Mouse (Mus musculus) kidney, postnatal 36 days (tissue): Measurements from ENCODE around the gene Mkrn2.
A peak's percentile ranks its signal among the peaks of the same experiment; 100 is the strongest.
"Not testable (repeated sequence)": the region's sequence is repeated elsewhere in the genome, so short reads cannot be mapped to it uniquely, and the experiment has no call there.

Source experiments
- DNase-seq, 2 experiments: peaks; one replicate each; pipeline ENCODE4 v3.0.0; 2021 to 2022; ENCODE audit warnings: mixed read lengths in 2 of 2

Mkrn2 gene

DNA sequence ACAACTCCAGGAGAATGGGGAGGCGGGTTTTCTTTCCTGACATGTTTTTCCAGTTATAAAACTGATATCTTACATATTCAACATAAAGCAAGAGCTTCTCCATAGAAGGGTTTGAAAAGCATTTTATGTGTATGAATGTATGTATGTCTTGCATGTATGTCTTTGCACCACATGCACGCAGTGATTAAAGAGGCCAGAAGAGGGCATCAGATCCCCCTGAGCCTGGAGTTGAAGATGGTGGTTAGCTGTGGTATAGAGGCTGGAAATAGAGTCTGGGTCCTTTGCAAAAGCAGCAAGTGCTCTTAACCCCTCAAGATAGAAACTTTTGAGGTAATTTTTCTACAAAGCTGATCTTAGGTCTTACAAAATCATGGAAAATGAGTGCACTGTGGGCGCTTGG lies 7.4 kb downstream of the Mkrn2 start:
- peak in 1 of 2 experiments; percentile 49 for DNase-seq

DNA sequence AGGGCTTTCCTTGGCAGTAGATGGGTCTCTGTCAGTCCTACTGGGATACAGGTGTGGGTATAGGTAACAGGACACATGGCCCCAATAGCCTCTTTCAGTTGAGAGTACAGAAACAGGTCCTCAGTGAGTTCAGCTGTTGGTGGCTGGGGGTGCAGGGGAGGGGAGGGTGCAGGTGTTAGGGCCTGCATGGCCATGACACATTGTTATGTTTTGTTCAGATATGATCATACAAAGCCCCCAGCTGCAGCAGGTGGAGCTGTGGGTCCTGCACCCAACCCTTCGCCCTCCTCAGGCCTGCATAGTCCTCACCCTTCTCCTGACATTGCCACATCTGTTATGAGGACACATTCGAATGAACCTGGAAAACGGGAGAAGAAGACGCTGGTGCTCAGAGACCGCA lies 8.6 kb downstream of the Mkrn2 start:
- DNase-seq: no peak

DNA sequence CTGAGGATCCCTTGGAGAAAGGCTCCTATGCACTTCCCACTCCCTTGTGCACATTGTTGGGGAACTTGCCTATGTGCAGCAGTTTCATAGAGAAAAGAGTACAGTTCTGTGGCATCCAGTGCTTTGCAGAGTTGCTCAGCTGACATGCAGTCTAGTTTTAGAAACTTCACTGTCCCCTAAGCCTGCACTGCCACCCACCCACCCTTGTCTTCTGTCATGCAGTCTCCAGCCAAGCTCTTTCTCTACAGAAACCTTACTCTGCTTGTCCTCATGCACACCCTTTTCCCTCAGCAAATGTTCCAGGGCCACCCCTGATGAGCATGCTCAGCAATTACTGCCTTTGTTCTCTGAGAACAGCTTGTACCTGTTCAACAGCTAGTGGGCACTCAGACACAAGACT lies 12.1 kb downstream of the Mkrn2 start:
- no peak for DNase-seq

DNA sequence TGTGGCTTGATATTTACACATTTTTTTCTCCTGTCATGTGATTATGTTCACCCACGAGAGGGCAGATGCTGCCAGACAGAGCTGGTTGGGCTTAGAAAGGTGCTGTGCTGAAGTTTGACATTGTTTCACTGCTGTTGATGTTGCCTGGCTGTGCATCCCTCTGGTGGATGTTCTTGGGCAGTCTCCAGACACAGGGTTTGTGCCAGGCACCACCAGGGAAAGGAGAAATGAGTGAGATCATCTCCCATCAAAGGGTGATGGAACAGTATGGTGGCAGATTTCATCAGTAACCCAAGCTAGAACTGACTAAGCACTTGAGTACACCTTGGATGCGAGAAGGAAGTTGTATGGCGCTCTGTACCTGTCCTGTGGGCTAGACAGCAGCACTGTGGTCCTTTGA lies 14.3 kb downstream of the Mkrn2 start:
- DNase-seq: no peak

DNA sequence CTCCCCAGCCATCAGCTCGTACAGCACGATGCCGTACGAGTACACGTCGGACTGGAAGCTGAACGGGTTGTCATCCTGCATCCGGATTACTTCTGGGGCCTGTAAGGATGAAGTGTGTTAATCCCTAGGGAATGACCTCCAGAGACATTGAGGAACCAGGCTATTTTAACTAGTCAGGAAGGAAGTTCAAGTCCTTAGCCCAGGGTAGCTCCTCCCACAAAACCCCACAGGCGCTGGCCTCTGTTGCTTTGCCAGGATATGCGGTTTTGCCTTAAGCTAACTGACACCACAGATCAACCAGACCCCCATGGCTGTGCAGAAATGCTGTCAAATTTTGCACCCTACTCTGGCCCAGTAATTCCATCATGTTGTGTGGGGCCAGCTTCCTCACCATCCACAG lies 18.1 kb downstream of the Mkrn2 start:
- DNase-seq: peak; percentile 57 to 65

DNA sequence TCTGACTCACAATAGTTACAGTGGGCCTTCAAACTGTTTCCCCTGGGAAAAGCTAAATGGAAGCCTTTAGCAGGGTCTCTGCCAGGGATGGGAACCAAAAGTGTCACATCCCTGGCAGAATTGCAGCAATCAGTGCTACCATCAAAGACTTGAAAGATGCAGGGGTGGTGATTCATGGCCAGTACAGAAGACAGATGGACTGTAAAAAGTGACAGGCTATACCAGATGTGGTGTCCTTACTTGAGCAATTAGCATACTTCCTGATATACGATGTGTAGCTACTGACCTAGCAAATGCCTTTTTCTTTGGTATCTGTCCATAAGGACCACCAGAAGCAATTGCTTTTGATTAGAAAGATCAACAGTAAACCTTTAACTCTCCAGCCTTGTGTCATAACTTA lies 19.2 kb downstream of the Mkrn2 start:
- DNase-seq: no peak

DNA sequence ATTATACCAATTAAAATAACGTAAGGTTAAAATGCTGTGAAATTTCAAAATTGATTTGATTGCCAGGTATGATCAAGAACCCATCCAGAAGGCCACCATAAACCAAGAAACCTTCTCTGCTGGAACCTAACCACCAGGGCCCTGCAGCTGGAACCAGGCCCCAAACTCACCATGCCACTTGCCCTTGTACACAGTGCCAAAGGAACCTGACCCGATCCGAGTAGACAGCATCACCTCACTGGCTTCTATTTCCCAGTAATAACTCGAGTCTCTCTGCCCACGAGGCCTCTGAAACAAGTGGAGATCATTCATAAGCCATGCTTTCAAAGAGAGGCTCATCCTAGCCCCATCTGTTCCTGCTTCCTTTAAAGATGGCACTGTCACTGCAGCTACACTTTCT lies 24.4 kb downstream of the Mkrn2 start:
- no peak for DNase-seq

DNA sequence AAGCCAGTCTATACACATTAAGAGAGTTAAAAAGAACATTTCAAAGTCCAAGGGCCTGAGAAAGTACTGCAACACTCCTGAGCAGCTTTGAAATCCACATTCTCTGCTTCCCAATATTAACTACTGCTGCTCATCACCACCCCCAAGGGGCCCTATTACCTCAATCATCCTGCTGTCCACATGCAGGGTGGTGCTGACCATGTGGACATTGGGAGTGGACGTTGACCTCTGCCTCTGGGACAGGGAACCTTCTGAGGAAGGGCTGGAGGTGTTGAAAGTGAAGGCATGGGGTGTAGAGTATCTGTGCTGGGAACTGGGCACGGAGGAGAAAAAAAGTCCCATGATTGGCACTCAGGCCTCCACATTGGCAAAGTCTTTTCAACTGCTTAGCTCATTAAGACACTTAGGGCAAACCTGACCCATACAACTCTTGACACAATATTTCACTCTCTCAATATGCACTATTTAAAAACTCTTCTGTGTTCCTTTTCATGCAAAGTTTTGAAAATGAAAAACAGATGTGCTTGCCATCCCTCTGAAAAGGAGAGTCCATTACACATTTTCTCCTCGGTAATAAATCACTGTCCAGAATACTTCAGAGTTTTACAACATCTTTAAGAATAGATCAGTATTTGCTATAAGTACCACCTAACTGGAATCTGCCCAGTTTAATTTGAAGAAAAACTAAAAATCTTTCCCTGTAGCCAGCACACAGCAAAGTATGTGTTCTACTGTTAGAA lies 29.5 kb downstream of the Mkrn2 start:
- peak; percentile 67 to 71 for DNase-seq

DNA sequence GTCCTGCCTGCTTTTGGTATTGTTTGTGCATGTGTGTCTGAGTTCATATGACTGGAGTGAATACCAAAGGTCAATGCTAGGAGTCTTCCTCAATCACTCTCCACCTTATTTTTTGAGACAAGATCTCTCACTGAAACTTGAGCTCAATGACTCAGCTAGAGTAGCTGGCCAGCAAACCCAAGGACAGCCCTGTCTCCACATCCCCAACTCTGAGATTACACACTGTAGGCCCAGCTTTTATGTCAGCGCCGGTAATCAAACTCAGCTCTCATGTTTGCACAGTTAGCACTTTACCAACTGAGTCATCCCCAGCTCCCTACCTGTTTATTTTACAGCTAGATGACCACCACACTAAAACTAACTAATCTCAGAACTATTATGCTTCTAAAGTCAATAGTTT lies 32.3 kb downstream of the Mkrn2 start:
- no peak for DNase-seq

DNA sequence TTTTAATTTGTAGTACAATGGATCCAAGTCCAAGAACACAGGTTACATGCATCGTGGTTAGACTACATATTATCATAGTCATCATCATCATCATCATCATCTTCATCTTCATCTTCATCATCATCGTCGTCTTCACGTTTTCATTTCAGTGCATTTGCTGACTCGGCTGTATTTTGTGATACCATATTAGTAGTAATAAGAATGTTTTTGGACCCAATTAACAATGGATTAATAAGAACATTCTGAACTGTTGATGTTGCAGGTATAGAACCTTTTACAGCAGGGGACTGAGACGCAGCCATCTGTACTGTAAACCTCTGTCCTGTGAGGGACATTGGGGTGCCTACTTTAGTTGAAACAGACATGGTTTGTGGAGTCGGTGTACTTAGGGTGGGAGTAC lies 36.5 kb downstream of the Mkrn2 start:
- not testable (repeated sequence) for DNase-seq

DNA sequence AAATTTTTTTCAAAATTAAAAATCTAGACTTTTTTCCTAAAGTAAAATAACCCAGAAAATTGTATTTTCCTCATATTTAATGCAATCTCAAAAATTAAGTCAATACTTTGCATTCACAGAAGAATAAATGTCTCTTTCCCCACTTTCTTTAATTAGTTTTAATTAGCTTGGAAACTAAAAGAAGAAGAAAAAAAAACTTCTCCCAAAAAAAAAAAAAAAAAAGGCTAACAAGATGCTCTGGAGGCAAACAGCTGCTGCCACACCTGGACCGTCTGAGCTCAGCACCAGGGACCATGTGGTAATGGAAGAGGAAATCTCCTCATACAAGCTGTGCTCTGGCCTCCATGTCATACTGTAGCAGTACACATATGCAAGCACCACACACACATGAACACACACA lies 41.6 kb downstream of the Mkrn2 start:
- DNase-seq: no peak

DNA sequence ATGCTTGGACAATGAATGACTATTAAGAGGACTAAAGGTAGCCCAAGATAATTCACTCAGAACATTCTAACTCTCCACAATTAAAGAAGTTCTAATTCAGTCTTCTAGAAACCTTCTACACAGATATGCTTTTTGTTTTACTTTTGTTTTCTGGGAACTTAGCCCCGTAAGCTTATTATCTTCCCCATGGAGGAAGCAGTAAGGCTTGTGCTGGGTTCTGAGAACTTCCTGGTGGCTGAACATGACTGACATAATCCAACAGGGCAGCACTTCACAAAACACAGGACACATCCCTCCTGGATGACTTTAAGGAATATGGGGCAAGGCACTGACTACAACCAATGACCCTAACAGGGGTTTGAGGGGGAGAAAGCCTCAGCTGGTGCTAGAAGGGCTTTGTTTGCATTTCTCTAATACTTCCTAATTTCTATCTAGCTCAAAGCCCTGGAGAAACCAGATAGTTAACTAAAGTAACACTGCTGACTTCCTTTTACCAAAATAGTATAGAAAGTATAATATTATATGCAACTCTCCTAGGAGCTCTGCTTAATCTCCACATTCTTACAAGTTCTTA lies 48.2 kb downstream of the Mkrn2 start:
- DNase-seq: no peak

DNA sequence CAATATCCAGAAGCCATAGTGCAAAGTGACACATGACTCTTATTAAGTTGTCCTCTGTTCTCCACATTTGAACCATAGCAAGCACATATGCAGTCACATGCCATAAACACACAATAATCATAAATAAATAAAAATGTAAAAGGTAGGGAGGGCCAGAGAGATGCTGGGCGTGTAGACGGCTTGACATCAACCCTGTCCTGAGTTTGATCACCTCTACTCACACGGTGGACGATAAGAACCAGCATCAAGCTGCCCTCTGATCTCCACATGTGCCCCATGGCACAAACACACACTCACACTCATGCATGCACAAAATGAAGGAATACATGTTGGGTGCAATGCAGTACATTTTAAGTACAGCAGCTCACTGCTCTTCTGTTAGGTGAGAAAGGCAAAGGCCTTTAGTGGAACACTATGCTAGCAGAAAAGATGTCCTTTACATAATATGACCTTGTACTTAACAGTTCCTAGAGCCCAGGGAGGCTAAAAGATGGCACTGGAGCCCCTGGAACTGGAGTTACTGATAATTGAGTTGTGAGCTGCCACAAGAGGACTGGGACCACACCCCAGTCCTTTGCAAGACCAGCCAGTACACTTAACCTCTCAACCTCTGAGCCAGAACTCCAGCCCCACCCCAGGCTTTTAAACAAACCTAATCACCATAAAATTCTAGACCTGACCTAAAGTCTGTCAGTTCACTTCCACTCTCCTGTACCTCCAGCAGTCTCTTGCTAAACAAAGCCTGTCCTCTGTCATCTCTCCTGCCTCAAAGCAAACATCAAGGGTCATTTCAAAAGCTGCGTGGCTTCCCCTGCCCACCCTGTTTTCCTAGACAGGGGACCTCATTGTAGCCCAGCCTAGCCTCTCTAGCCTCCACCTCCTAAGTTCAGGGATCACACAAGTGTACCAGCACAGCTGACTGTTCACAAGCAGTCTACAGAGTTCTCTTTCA lies 49.0 kb downstream of the Mkrn2 start:
- DNase-seq: no peak

DNA sequence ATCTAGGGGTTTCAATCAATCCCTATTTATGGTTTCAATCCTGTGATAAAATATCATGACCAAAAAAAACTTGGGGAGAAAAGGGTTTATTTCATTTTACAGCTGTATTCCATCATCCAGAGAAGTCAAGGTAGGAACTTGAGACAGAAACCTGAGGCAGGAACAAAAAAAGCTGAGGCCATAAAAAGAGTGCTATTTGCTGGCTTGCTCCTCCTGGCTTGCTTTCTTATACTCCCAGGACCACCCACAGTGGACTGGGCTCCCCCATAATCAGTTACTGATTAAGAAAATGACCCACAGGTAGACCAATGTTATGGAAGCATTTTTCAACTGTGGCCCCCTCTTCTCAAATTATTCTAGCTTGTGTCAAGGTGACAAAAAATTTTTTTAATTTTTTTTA lies 50.0 kb downstream of the Mkrn2 start:
- DNase-seq: no peak

DNA sequence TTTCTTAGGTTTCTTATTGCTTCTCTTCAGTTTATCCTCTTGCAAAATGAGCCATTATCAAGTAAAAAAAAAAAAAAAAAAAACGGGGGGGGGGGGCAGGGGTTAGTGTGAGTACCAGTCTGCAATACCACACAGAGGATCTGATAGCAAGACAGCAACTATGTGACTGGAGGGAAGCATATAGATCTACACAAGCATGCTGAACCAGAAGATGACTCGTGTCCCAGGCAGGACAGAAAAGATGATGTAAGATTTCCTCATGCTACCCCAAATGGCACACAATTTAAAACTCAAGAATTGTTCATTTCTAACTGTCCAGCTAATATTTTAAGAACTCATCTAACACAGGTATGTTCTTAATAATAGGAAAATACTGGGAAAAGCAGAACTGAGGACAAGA lies 52.2 kb downstream of the Mkrn2 start:
- DNase-seq: no peak

DNA sequence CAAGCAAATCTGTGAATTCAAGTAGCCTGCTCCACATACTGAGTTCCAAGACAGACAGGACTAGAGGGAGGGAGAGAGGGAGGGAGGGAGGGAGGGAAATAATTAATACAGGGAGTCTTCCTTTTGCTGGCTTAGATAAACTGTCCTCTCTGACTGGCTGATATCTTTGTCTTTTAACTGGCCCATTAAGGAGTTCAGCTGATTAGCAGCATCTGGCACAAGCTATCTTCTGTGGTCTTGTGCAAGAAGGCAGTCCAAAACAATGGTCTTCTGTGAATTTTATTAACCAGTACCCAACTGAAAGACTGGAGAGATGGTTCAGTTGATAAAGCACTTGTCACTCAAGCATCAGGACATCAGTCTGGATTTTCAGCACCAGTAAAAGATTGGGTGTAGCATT lies 57.1 kb downstream of the Mkrn2 start:
- no peak for DNase-seq

DNA sequence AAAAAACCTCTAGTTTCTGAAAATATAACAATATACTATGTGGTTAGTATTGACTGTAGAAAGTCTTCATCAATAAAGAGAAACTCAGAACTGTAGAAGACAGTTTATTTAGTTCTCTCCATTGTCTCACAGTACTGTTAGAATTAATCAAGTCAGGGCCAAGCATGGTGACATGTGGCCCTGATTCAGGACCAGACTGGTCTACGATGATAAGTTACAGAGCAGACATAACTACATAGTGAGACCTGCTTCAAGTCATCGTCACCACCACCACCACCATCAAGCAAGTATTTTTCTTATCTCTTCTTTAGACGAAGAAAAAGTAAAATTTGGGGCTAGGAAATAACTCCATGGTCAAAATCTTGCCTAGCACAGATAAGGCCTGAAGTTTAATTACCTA lies 62.6 kb downstream of the Mkrn2 start:
- DNase-seq: no peak

DNA sequence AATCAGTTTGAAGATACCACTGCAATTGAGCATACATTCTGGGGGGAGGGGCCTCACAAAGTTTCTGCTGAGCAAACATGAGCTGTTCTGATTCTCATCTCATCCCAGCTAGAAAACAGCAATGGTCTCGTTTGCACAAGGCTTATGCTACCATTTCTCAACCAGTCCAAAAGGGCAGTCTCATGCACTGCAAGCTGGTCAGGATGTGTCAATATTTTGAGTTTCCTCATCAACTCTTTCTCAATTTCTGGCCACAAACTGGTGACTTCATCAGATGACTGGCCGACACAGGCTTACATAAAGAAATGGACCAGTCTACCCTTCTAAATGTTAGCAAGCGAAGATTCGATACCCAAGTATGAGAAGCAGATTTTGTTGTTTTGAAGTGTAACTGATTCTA lies 64.9 kb downstream of the Mkrn2 start:
- DNase-seq: no peak
